Mouse (Mus musculus): Measurements from ENCODE around the gene Atg16l2.

Atg16l2 gene

GRCm38 (mm10) chr7:101223501-101223900, 78.5 kb downstream of the Atg16l2 start:
- DNase-seq (ENCODE audit: low read depth, low spot score): no peak

GRCm38 (mm10) chr7:101216724-101217123, 85.3 kb downstream of the Atg16l2 start:
- DNase-seq (ENCODE audit: low read depth, low spot score): no peak

GRCm38 (mm10) chr7:101213515-101214263, 88.4 kb downstream of the Atg16l2 start:
- no peak for DNase-seq (ENCODE audit: low read depth, low spot score)
